Mouse (Mus musculus): Measurements from ENCODE around the gene Slx4ip. TPM values are rescaled to one million over a fixed set of nuclear protein-coding genes. Genes with fewer than 3 reads are reported as not detected.

Gene Slx4ip
- total RNA-seq, 2 experiments from 2014 or later = 3.7 to 4.4 TPM

GRCm38 (mm10) chr2:136947937-136948336, 56.9 kb downstream of the Slx4ip start:
- peak; percentile 9 for DNase-seq

GRCm38 (mm10) chr2:136952238-136952637, 61.2 kb downstream of the Slx4ip start:
- DNase-seq = no peak

GRCm38 (mm10) chr2:136955726-136956571, 64.9 kb downstream of the Slx4ip start:
- no peak for DNase-seq

GRCm38 (mm10) chr2:136958697-136959096, 67.7 kb downstream of the Slx4ip start:
- no peak for DNase-seq

- no peak for DNase-seq
These were observed 84.8 kb downstream of the Slx4ip start for GRCm38 (mm10) chr2:136975774-136976173.

- no peak for DNase-seq
These were observed 88.2 kb downstream of the Slx4ip start for GRCm38 (mm10) chr2:136979056-136979772.

GRCm38 (mm10) chr2:136981062-136981879, 90.3 kb downstream of the Slx4ip start:
- no peak for DNase-seq

- no peak for DNase-seq
These were observed 92.9 kb downstream of the Slx4ip start for GRCm38 (mm10) chr2:136983959-136984358.

- no peak for DNase-seq
These were observed 95.1 kb downstream of the Slx4ip start for GRCm38 (mm10) chr2:136985998-136986730.

GRCm38 (mm10) chr2:136993116-136993515, 102.1 kb downstream of the Slx4ip start:
- DNase-seq = no peak

GRCm38 (mm10) chr2:136997104-136997503, 106.1 kb downstream of the Slx4ip start:
- peak; percentile 25 for DNase-seq

GRCm38 (mm10) chr2:137002031-137002430, 111.0 kb downstream of the Slx4ip start:
- DNase-seq = no peak

GRCm38 (mm10) chr2:137006656-137007055, 115.6 kb downstream of the Slx4ip start:
- DNase-seq = no peak

- DNase-seq = no peak
These were observed 121.0 kb downstream of the Slx4ip start for GRCm38 (mm10) chr2:137011980-137012379.

- no peak for DNase-seq
These were observed 122.1 kb downstream of the Slx4ip start for GRCm38 (mm10) chr2:137013151-137013550.

GRCm38 (mm10) chr2:137013811-137014350, 122.9 kb downstream of the Slx4ip start:
- peak; percentile 15 for DNase-seq

GRCm38 (mm10) chr2:137014423-137014822, 123.4 kb downstream of the Slx4ip start:
- DNase-seq = no peak

- DNase-seq = no peak
These were observed 153.1 kb downstream of the Slx4ip start for GRCm38 (mm10) chr2:137044122-137044521.

- no peak for DNase-seq
These were observed 158.3 kb downstream of the Slx4ip start for GRCm38 (mm10) chr2:137049367-137049766.

GRCm38 (mm10) chr2:137049906-137050305, 158.9 kb downstream of the Slx4ip start:
- no peak for DNase-seq

GRCm38 (mm10) chr2:137063829-137064228, 172.8 kb downstream of the Slx4ip start:
- DNase-seq = no peak

- DNase-seq = no peak
These were observed 173.5 kb downstream of the Slx4ip start for GRCm38 (mm10) chr2:137064513-137064912.

Measured in heart, postnatal 4 days (tissue).